Mouse (Mus musculus): ENCODE results near the gene Cuedc1. TPM values are rescaled to one million over a fixed set of nuclear protein-coding genes. Genes with fewer than 3 reads are reported as not detected.

The Cuedc1 gene
- polyA plus RNA-seq, 1 experiment from 2014 or later: 37.2 TPM

DNA sequence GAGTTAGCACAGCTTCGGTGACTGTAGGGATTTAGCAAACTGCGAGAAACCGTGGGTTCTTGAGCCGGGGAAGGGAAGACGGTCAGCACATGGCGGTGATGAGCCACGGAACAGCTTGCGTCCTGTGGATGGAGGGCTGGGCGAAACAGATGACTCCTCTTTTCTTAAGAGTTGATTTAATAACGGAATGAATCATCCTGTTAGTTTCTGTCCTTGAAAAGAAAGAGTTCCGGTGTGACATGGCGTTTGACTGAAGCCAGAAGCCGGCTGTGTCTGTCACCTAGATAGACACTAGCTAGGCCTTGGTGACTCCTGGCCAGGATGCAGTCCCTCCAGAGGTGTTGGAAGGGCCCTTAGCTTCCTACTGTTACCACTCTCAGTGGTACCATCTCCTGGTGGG is 14.2 kb downstream of the Cuedc1 start:
- no peaks in the 10 kb centered on the region for H3K27me3 ChIP-seq
- no peak for ATAC-seq (ENCODE audit: low FRiP score, low read depth)
- no peak overlapping the region for H3K4me2 ChIP-seq (replicated peaks)
- H3K9me3 ChIP-seq: no peaks in the 10 kb centered on the region
- no peaks in the 10 kb centered on the region for H3K36me3 ChIP-seq
- no peak overlapping the region for H3K4me3 ChIP-seq
- 62% methylated on average over 13 of the region's 13 CpGs for WGBS
- H3K9ac ChIP-seq: no peak overlapping the region
- no peak overlapping the region for H3K27ac ChIP-seq
- peaks cover 55% of the 10 kb centered on the region for H3K4me1 ChIP-seq

DNA sequence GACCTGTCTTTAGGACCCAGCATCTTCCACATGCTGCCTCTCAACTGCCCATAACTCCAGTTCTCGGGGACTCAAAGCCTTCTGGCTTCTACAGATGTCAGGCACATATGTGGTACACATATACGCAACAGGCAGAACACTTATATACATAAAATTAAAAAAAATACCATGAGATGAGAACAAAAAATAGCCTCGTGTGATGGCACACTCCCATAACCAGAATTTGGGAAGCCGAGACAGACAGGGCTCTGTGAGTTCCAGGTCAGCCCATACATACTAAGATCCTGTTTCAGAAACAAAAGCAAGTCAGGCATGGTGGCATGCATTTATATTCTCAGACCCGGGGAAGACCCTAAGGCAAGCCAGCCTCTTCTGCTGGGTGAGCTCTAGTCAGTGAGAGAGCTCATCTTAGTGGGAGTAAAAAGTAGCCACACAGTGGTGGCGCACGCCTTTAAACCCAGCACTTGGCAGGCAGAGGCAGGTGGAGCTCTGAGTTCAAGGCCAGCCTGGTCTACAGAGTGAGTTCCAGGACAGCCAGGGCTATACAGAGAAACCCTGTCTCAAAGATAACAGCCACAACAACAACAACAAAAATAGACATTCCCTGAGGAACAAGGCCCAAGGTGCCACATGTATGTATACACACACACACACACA is 14.9 kb downstream of the Cuedc1 start:
- H3K27me3 ChIP-seq: no peaks in the 10 kb centered on the region
- H3K4me2 ChIP-seq (replicated peaks): no peak overlapping the region
- H3K27ac ChIP-seq: no peak overlapping the region
- H3K9me3 ChIP-seq: no peaks in the 10 kb centered on the region
- H3K9ac ChIP-seq: no peak overlapping the region
- H3K36me3 ChIP-seq: no peaks in the 10 kb centered on the region
- 80% methylated on average over 7 of the region's 7 CpGs for WGBS
- no peak overlapping the region for H3K4me3 ChIP-seq
- ATAC-seq (ENCODE audit: low FRiP score, low read depth): no peak
- peaks cover 56% of the 10 kb centered on the region for H3K4me1 ChIP-seq

DNA sequence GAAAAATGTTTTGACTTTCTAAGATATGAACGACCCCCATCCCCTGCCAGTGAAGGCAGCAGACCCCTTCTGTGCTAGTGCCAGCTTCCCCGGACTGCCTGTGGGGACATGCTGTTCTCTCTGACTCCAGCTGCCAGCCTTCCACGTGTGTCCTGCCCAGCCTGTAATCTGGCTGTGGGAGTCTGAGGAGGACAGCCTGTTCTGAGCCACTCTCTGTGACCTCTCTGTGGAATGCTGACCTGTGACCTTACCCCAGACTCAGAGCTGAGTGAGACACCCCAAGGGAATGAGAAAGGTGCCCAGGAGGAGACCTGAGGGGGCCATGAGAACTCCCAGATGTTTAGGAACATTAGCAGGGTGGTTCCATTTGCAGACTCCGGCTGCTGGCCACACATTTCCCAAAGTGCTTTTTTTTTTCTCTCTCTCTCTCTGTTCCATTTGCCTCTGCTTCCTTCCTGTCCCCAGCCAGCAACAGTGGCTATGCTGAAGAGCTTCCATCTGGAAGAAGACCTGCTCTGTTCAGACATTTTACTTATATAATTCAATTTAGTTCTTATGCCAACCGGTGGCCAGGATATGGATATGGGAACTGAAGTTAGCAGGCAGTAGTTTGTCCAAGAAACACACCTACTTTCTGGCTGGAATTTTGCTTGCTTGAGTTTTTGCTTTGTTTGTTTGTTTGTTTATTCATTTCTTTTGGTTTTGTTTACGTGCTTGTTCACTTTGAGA is 15.8 kb downstream of the Cuedc1 start:
- Histone ChIP-seq H3K27me3 (no peaks in the 10 kb centered on the region), H3K4me1 (peaks cover 56% of the 10 kb centered on the region), H3K27ac (0 out of 2 replicates have a peak overlapping the region, but pooled peaks have one; percentile 29), H3K36me3 (no peaks in the 10 kb centered on the region), H3K9me3 (no peaks in the 10 kb centered on the region), H3K9ac (0 out of 2 replicates have a peak overlapping the region, but pooled peaks have one; percentile 36), H3K4me3 (no peak overlapping the region), H3K4me2 (replicated peaks) (no peak overlapping the region)
- no peak for ATAC-seq (ENCODE audit: low FRiP score, low read depth)
- 49% methylated on average over 6 of the region's 6 CpGs for WGBS

DNA sequence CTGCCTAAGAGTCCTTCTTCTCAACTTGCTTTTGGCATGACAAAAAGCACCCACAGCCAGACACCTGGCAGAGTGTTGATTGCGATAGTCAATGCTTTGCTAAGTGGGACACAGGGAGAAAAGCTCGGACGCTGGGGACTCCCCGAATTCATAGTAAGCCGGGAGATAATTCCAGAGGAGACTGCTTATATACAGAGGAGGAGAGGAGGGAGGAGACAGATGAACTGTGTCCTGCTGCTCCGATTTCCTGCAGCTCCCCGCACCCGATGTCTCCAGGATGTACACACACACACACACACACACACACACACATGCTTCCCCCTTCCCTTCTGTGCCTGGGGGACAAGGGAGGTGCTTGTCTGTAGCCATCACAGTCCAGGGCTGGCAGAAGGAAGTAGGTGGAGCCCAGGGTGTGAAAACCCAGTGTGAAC is 17.0 kb downstream of the Cuedc1 start:
- Histone ChIP-seq H3K9me3 (no peaks in the 10 kb centered on the region), H3K27ac (peak overlapping the region; percentile 29; the same call in 1 of the 2 replicates), H3K4me3 (no peak overlapping the region), H3K36me3 (no peaks in the 10 kb centered on the region), H3K27me3 (no peaks in the 10 kb centered on the region), H3K9ac (0 out of 2 replicates have a peak overlapping the region, but pooled peaks have one; percentile 14), H3K4me2 (replicated peaks) (0 out of 2 replicates have a peak overlapping the region, but pooled peaks have one; percentile 0), H3K4me1 (peaks cover 62% of the 10 kb centered on the region)
- WGBS: 39% methylated on average over 8 of the region's 8 CpGs
- ATAC-seq (ENCODE audit: low FRiP score, low read depth): peak; percentile 24; the same call in 1 of the 2 replicates

DNA sequence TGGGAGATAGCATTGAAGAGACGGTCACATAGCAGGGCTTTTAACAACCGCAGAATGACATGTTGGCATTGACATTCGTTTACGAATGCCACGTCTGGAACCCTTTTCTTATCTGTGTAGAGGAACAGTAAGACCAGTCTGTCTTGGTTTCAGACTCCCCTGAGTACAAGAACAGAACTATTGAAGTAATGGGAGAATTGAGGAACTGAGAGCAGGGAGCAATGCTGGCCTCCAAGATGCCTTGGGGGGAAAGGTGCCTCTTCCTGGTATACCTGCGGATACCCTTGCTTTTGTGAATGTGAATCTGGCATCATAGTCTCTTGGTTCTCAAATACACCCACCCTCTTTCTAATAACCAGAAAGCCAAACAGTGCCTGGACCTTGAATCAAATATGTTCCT is 18.7 kb downstream of the Cuedc1 start:
- no peak overlapping the region for H3K4me2 ChIP-seq (replicated peaks)
- peaks cover 6% of the 10 kb centered on the region; the same call in 1 of the 2 replicates for H3K36me3 ChIP-seq
- no peak overlapping the region for H3K9ac ChIP-seq
- no peak overlapping the region for H3K4me3 ChIP-seq
- H3K9me3 ChIP-seq: no peaks in the 10 kb centered on the region
- peaks cover 65% of the 10 kb centered on the region for H3K4me1 ChIP-seq
- no peak overlapping the region for H3K27ac ChIP-seq
- WGBS: 88% methylated on average over 6 of the region's 6 CpGs
- no peak for ATAC-seq (ENCODE audit: low FRiP score, low read depth)
- no peaks in the 10 kb centered on the region for H3K27me3 ChIP-seq

DNA sequence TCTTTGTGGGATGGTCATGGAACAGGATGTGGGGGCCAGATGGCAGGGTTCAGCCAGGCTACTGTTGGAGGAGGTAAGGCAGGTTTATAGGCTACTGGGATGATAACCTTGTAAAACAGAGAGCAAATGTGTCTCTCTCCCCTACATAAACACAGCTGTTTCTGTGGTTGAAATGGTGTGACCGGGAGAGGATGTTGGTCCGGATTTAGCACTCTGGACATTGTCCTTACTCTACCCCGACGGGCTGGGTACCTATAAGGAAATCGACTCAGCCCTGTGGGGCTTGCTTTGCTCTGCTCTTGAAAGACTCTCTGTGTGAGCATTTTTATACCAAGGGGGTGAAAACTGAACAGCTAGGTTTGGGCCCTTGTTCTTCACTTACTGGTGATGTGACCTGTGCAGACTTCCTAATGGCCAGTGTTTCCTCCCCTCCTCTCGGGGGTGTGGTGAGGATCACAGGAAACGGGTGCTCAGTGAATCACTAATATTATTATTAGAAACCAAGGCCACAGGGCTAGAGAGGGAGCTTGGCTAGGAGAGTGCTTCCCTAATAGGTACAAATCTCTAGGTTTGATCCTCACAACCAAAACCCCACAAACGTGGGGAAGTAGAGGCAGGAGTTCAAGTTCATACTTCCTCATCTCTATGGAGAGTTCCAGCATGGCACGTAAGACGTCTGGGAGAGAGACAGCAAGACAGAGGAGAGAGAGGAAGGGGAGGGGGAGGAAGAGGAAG is 19.7 kb downstream of the Cuedc1 start:
- ATAC-seq (ENCODE audit: low FRiP score, low read depth): no peak
- peaks cover 64% of the 10 kb centered on the region for H3K4me1 ChIP-seq
- no peaks in the 10 kb centered on the region for H3K27me3 ChIP-seq
- peaks cover 7% of the 10 kb centered on the region; the same call in 1 of the 2 replicates for H3K36me3 ChIP-seq
- no peak overlapping the region for H3K4me3 ChIP-seq
- 0 out of 2 replicates have a peak overlapping the region, but pooled peaks have one; percentile 7 for H3K4me2 ChIP-seq (replicated peaks)
- peak overlapping the region; percentile 89; the same call in 1 of the 2 replicates for H3K27ac ChIP-seq
- no peaks in the 10 kb centered on the region for H3K9me3 ChIP-seq
- WGBS: 49% methylated on average over 10 of the region's 10 CpGs
- no peak overlapping the region for H3K9ac ChIP-seq

DNA sequence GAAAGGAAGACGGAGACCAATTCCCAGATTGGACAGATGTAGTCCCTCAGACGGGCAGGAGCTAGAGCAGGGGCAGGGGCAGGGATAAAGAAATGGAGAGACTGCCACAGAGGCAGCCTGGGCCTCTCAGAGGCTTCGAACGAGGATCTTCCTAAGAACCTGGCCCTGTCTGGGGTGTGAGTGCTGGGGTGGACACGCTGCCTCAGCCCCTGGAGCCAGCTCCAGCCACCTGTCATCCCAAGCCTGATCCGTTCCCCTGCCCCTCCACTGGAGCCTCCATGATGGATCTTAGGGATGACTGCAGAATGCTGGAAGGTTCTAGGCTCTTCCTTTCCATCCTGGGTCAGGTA is 20.2 kb downstream of the Cuedc1 start:
- peak overlapping the region; percentile 89 for H3K27ac ChIP-seq
- 0 out of 2 replicates have a peak overlapping the region, but pooled peaks have one; percentile 35 for H3K4me2 ChIP-seq (replicated peaks)
- no peaks in the 10 kb centered on the region for H3K27me3 ChIP-seq
- H3K9ac ChIP-seq: 0 out of 2 replicates have a peak overlapping the region, but pooled peaks have one; percentile 51
- peaks cover 7% of the 10 kb centered on the region; the same call in 1 of the 2 replicates for H3K36me3 ChIP-seq
- H3K9me3 ChIP-seq: no peaks in the 10 kb centered on the region
- peaks cover 69% of the 10 kb centered on the region for H3K4me1 ChIP-seq
- 61% methylated on average over 6 of the region's 6 CpGs for WGBS
- ATAC-seq (ENCODE audit: low FRiP score, low read depth): no peak
- H3K4me3 ChIP-seq: no peak overlapping the region

DNA sequence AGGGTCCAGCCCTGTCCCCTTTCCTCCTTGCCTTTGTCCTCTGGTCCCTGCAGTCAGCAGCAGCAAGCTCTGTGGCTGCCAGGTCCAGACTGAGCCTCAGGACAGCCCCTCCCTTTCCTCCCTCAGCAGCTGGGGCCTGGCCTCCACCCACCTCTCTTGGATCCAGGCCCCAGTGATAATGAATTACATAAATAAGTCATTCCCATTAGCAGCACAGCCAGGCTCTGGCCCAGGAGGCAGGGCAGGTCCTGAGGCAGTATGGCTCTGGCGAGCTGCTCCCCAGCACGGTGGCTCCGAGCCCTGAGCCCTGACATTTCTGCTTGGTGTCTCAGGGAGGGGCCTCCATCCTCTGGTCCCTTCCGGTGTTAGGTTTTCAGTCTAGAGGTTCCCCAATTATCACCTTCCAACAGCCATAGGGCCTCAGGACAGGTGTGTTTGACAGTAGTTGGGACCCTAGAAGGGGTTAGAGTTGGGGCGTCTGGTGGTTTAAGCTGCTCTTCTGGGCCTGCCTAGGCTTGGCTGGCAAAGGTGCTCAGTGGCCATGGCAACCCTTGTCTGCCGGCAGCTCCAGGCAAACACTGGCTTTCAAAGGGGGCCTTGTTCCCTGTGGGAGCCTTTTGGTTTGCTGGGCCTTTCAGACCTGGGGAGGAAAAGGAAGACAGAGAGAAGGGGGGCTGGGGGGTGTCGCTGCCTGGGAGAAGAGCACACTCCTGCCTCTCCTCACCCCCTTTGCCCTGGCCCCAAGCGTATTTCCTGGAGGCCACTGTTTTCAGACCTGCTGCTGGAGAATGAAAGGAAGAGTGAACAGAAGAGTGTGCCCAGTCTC is 21.2 kb downstream of the Cuedc1 start:
- Histone ChIP-seq H3K9me3 (no peaks in the 10 kb centered on the region), H3K4me3 (no peak overlapping the region), H3K4me2 (replicated peaks) (peak overlapping the region; percentile 35), H3K9ac (peak overlapping the region; percentile 51), H3K4me1 (peaks cover 67% of the 10 kb centered on the region), H3K36me3 (peaks cover 7% of the 10 kb centered on the region; the same call in 1 of the 2 replicates), H3K27me3 (no peaks in the 10 kb centered on the region), H3K27ac (peak overlapping the region; percentile 89)
- peak; percentile 68 for ATAC-seq (ENCODE audit: low FRiP score, low read depth)
- 12% methylated on average over 8 of the region's 8 CpGs for WGBS

DNA sequence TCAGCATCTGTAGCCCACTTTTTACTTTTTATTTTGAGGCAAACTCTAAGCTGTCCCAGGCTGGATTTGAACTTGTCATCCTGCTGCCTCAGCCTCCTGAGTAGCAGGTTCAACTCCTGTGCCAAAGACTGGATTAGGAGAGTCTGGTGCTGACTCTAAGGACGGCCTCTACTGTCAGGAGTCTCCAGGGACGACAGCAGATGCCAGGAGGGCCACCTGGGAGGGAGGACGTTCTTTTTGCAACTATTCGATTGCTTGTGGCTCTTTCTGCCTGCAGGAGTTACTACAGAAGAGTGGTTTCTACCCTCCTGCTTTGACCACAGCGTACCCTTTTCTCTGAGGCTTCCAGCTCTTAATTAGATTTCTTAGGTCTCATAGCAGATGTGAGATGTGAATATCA is 24.7 kb downstream of the Cuedc1 start:
- H3K4me2 ChIP-seq (replicated peaks): no peak overlapping the region
- peaks cover 57% of the 10 kb centered on the region for H3K4me1 ChIP-seq
- no peak overlapping the region for H3K27ac ChIP-seq

DNA sequence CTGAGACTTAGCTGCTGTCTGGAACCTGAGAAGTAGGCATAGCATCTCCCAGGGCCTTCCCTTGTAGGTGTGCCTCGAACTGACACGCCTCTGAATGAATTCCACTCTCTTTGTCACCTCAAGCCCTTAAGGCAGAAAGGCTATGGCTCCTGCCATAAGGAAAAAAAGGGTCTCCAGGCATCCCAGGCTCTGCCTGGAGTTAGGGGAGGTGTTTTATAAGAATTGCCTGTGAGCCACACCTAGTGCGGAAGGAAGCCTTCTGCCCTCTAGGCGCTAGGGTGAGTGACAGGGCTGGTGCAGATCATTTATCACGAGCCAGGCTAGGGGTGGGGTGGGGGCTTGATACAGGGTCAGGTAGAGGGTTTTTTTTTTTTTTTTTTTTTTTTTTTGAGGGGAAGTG is 25.2 kb downstream of the Cuedc1 start:
- no peak overlapping the region for H3K4me2 ChIP-seq (replicated peaks)
- H3K9me3 ChIP-seq: no peaks in the 10 kb centered on the region
- H3K36me3 ChIP-seq: peaks cover 7% of the 10 kb centered on the region; the same call in 1 of the 2 replicates
- 64% methylated on average over 5 of the region's 5 CpGs for WGBS
- ATAC-seq (ENCODE audit: low FRiP score, low read depth): no peak
- peaks cover 52% of the 10 kb centered on the region for H3K4me1 ChIP-seq
- no peak overlapping the region for H3K27ac ChIP-seq
- H3K27me3 ChIP-seq: no peaks in the 10 kb centered on the region
- H3K4me3 ChIP-seq: no peak overlapping the region
- no peak overlapping the region for H3K9ac ChIP-seq

More for the DNA sequence above, 24.7 kb downstream of the Cuedc1 start:
- H3K9me3 ChIP-seq: no peaks in the 10 kb centered on the region
- H3K27me3 ChIP-seq: no peaks in the 10 kb centered on the region
- WGBS: 51% methylated on average over 5 of the region's 5 CpGs
- no peak overlapping the region for H3K4me3 ChIP-seq
- H3K36me3 ChIP-seq: peaks cover 7% of the 10 kb centered on the region; the same call in 1 of the 2 replicates
- ATAC-seq (ENCODE audit: low FRiP score, low read depth): no peak
- no peak overlapping the region for H3K9ac ChIP-seq

DNA sequence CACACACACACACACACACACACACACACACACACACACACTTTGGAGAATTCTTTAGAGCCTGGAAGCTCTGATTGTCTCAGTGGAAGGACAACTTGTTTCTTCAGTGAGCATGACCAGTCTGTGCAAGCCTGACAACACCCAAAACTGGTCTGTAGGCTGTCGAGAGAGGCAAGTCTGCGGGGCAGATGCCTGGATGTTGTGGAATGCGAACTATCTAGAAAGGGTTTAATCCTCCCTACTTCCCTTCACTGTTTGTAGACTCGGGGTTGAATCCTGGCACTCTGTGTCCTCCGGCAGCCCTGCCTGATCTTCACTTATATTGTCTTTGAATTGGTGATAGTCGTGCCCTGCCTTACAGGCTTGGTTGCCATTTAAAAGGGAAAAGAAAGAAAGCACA is 25.9 kb downstream of the Cuedc1 start:
- peaks cover 45% of the 10 kb centered on the region for H3K4me1 ChIP-seq
- H3K9ac ChIP-seq: no peak overlapping the region
- no peaks in the 10 kb centered on the region for H3K27me3 ChIP-seq
- H3K4me2 ChIP-seq (replicated peaks): no peak overlapping the region
- no peak for ATAC-seq (ENCODE audit: low FRiP score, low read depth)
- H3K36me3 ChIP-seq: peaks cover 7% of the 10 kb centered on the region; the same call in 1 of the 2 replicates
- H3K9me3 ChIP-seq: no peaks in the 10 kb centered on the region
- H3K27ac ChIP-seq: no peak overlapping the region
- no peak overlapping the region for H3K4me3 ChIP-seq
- WGBS: 31% methylated on average over 6 of the region's 6 CpGs
